In the genomic region with DNA sequence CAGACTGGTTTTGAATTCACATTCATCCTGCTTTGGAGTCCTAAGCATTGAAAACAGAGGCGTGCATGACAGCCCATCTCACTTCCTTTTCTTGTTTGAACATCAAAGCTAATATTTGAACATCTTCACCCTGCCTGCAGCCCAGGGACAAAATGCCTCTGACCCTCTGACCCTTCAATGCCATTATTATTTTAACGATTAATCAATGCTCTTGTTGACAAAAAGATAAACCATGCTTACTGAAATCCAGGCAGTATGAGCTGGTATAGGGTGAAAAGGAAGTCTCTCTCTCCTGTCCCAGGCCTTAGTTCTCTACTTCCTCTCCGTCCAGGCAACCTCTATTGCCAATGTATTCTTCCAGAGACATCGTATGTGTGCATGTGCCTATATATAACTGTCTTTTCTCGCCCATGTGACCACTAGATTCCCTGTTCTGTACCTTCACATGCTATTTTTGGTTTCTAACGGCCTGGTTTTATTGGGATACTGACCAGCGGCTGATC, we compare ENCODE assay signal across 19 mouse cellular contexts.
"Had no signal": no experiment of that assay in that cellular context is flagged by ENCODE, and none has a peak within 500 bp of the region (broad histone marks: within the 10 kb centered on the region; RNA-seq: fewer than 3 reads in every experiment).

No protein-coding gene starts in this region.

- H3K4me2 ChIP-seq: midbrain, embryonic 12.5 days; neural tube, embryonic 13.5 days had no signal

- H3K4me1 ChIP-seq: midbrain, embryonic 12.5 days; neural tube, embryonic 13.5 days had no signal

- H3K9me3 ChIP-seq: midbrain, embryonic 12.5 days; neural tube, embryonic 13.5 days had no signal

- H3K27ac ChIP-seq: kidney, postnatal 0 days; layer of hippocampus, adult 2 months; left cerebral cortex, adult 2 months; liver, embryonic 14.5 days; midbrain, embryonic 12.5 days; neural tube, embryonic 13.5 days; stomach, postnatal 0 days had no signal

- H3K4me3 ChIP-seq: layer of hippocampus, adult 2 months; left cerebral cortex, adult 2 months; midbrain, embryonic 12.5 days; myocyte; neural tube, embryonic 13.5 days had no signal

- DNase-seq: kidney, adult 2 months; kidney, postnatal 25 days; layer of hippocampus, adult 9-11 months; lung, adult 2 months; lung, postnatal 14 days; lung, postnatal 4 days; thymus, adult 2 months; thymus, postnatal 14 days; thymus, postnatal 4 days had no signal

- H3K36me3 ChIP-seq: midbrain, embryonic 12.5 days; neural tube, embryonic 13.5 days had no signal

- ATAC-seq: intestine, postnatal 0 days; midbrain, embryonic 16.5 days had no signal

- H3K9ac ChIP-seq: liver, embryonic 14.5 days; midbrain, embryonic 12.5 days; neural tube, embryonic 13.5 days had no signal
